Mouse (Mus musculus) left cerebral cortex, postnatal 4 days (tissue): ENCODE data around the gene Olfr732. TPM values are rescaled to one million over a fixed set of nuclear protein-coding genes. Genes with fewer than 3 reads are reported as not detected.

Experiments
- DNase-seq: peaks from one replicate; pipeline ENCODE4 v3.0.0-alpha.2; 2022
- intact Hi-C: fragments of 180-260 bp; cut with DNase I; formaldehyde crosslinking; loops from one replicate; pipeline ENCODE4 v1.15.1; 2025
- total RNA-seq, 2 experiments: library from RNA; stranded (reverse); gene quantifications; 2 replicates each; pipeline ENCODE4 v1.2.3; 2021

The Olfr732 gene
- not detected for total RNA-seq

- no peak for DNase-seq
- intact Hi-C loops, result no loop called here
These were observed at the start of gene Olfr732 for GRCm38 (mm10) chr14:50284106-50284505. Gene Olfr732, minus strand, starts transcription at chr14:50284206.

DNA sequence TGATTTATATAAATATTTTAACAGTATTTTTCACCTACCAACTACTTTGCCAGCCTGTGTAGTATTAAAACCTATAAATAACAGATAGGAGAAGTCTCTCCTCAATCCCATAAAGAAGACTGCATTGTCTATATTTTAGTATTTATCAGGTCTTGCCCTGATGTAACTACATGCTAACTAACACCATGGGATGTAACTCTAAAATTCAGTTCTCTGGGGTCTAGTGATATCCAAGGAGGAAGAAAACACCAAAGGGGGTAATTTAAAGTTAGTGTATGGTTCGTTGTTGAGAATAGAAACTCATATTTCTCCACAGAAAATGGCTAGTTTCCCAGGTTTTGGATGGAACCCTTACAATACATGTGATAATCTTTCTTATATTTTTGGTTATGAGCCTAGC is 42.7 kb upstream of the Olfr732 start, which contains the start of gene Olfr734:
Gene Olfr734, minus strand, starts transcription at position 101 of the 400 bp plus-strand sequence.
- intact Hi-C loops, result no loop called here
- DNase-seq, result no peak

- intact Hi-C loops, result no loop called here
- DNase-seq, result no peak
These were observed 17.4 kb upstream of the Olfr732 start, which contains the start of gene Olfr733 for GRCm38 (mm10) chr14:50301422-50301821. Gene Olfr733, minus strand, starts transcription at chr14:50301522.

DNA sequence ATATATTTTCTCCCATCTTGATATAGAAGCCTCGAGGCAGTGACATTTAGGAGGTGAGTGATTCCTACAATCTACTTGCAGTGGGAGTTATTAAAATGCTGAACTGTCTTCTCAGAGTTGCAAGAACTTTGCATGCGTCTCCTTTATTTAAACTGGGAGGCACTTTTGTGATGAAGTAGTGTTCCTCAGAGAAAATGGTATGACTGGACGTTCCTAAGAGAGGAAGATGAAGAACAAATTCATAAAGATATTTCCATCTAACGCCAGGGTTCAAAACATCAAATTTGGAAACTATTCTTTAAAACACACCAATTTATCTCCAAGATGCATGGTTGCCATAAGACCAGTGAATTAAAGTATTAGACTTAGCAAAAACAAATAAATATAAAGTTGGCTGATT is 42.2 kb downstream of the Olfr732 start, which contains the start of gene Olfr731:
Gene Olfr731, minus strand, starts transcription at position 101 of the 400 bp plus-strand sequence.
- DNase-seq, result no peak
- intact Hi-C loops, result no loop called here

Other genes with a start within 250 kb of the Olfr732 start
- not detected for gene Olfr725, start 243.8 kb downstream of the Olfr732 start, total RNA-seq
- not detected for gene Olfr726, start 193.3 kb downstream of the Olfr732 start, total RNA-seq
- not detected for gene Olfr727, start 161.0 kb downstream of the Olfr732 start, total RNA-seq
- gene Olfr728, start 141.5 kb downstream of the Olfr732 start, total RNA-seq, result not detected
- gene Olfr729, start 131.3 kb downstream of the Olfr732 start, total RNA-seq, result not detected
- gene Olfr730, start 96.0 kb downstream of the Olfr732 start, total RNA-seq, result not detected
- not detected for gene Olfr731, start 42.3 kb downstream of the Olfr732 start, total RNA-seq
- gene Olfr733, start 17.3 kb upstream of the Olfr732 start, total RNA-seq, result not detected
- gene Olfr734, start 42.6 kb upstream of the Olfr732 start, total RNA-seq, result not detected
- gene Olfr735, start 64.7 kb upstream of the Olfr732 start, total RNA-seq, result under 1 TPM in 1 of 2 experiments, not detected in 1; 0.08 TPM
- gene Tlr11, start 73.7 kb upstream of the Olfr732 start, total RNA-seq, result not detected
- not detected for gene Olfr736, start 97.0 kb upstream of the Olfr732 start, total RNA-seq
- gene Olfr738, start 123.4 kb upstream of the Olfr732 start, total RNA-seq, result not detected
- not detected for gene Olfr739, start 134.4 kb upstream of the Olfr732 start, total RNA-seq
- not detected for gene Olfr740, start 161.3 kb upstream of the Olfr732 start, total RNA-seq
- not detected for gene Olfr741, start 188.5 kb upstream of the Olfr732 start, total RNA-seq
- not detected for gene Olfr742, start 219.4 kb upstream of the Olfr732 start, total RNA-seq
- gene Olfr743, start 237.6 kb upstream of the Olfr732 start, total RNA-seq, result not detected